Mouse (Mus musculus): ENCODE measurements around the gene Ccr10.
"Not testable (repeated sequence)": the region's sequence is repeated elsewhere in the genome, so short reads cannot be mapped to it uniquely, and the experiment has no call there.

Ccr10 gene

DNA sequence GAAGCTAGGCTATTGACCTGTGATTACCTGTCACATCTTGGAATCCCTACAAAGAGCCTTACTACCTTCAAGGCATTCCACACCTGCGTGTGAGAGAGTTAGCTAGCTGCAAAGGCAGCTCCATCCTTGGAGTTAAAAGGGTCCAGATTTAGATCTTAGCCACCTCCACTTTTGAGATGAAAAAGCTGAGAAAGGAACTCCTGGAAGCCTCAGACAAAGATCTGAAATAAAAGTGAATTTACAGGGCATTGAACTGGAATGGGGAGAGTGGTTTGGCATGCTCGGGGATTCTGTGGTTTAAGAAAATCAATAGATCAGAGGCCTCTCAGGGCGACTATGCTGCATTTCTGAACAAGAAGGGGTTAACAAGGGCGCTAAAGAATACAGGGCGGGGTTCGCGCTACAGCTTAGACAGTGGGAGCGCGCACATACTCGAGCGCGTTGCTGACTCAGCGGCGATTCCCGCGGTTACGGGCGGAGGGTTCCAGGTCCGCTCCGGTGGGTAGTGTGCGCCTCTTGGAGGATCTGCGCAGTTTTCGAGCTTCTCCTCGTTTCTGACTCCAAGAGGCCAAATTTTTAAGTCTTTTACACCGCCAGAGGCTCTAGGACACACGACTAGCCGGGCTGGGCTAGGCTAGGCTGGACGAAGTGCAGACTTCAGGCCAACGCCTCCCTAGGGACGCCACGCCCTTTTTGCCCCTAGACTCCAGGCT, 3.4 kb downstream of the Ccr10 start:
- DNase-seq (ENCODE audit: low read depth, low spot score) = no peak

DNA sequence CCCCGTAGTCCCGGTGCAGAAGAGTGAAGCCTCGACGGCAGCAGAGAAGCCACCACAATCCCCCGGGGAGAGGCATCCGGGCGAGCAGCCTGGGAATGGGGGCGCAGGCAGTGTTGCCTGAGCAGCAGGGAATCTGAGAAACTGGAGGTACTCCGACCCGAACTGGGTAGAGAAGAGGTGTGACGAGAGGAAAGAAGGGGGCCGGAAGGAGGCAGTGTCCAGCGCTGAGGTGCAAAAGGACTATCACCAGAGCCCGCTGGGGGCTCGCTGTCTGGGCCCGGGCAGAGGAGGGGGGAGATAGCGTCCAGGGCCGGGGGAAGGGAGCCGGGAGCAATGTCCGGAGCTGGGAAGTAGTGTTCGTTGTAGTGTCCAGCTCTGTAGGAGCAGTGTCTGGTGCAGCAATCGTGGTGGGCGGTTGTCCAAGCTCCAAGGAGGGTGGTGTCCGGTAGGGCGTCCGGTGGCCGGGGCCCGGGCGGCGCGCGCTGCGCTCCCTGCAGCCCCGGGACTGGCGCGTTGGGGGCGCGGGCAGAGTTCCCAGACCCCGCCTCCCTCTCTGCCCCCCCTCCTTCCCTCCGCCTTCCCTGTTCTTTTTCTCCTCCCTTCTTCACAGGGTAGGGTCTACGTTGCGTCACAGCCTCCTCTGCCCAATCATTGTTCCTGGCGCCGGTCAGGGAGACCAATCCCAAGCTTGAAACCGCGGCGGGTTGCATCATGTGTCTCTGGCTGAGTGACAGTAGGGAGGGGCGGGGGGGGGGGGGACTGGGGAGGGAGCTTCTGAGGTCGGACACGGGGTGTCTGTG, 4.2 kb downstream of the Ccr10 start, which contains the start of gene Plekhh3:
Plekhh3 (minus strand) TSS at position 541 of the 800 bp plus-strand sequence.
- DNase-seq (ENCODE audit: low read depth, low spot score) = peak; percentile 94

DNA sequence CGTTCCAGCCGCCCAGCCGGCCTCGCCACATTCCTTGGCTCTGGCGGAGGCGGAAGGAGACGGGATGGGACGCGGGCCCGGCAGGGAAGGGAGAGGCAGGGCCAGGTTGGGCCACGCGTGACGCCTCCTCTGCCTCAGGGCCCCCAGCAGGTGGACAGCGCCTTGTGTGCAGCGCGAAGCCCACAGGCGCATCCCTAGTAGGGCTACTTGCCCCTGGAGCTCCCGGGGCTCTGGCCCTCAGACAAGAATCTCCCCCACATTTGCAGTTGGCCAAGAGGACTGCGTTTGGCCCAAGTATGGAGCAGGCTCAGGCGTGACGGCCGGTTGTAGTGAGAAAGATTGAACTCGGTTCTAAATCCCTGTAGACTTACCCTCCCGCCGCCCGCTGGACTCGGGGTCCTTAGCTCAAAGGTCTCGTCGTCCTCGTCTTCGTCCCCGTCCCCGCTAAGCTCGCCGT, 4.9 kb downstream of the Ccr10 start, which contains the start of gene Cntnap1:
Cntnap1 (plus strand) TSS at position 170 of the 457 bp plus-strand sequence.
- no peak for DNase-seq (ENCODE audit: low read depth, low spot score)

- DNase-seq (ENCODE audit: low read depth, low spot score) = no peak
These were observed 5.7 kb downstream of the Ccr10 start for GRCm38 (mm10) chr11:101169301-101170107.

- no peak for DNase-seq (ENCODE audit: low read depth, low spot score)
These were observed 6.8 kb downstream of the Ccr10 start for GRCm38 (mm10) chr11:101168301-101168980.

DNA sequence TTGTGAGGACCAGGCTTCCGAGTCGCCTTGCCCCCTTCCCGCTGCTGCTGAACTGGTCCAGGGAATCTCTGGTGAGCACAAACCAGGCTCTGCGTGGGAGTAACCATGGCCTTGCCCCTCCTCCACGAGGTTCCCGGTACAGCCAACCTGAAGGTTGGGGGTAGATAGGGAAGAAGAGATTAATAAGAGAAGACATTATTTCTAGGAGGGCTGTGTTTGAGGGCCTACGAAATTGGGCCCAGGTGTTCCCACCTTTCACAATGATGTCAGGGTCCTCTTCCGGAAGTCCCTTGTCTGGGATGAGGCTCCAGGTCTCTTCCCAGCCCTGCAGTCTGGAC, 7.3 kb downstream of the Ccr10 start:
- no peak for DNase-seq (ENCODE audit: low read depth, low spot score)

GRCm38 (mm10) chr11:101167211-101167962, 7.9 kb downstream of the Ccr10 start:
- DNase-seq (ENCODE audit: low read depth, low spot score) = no peak

DNA sequence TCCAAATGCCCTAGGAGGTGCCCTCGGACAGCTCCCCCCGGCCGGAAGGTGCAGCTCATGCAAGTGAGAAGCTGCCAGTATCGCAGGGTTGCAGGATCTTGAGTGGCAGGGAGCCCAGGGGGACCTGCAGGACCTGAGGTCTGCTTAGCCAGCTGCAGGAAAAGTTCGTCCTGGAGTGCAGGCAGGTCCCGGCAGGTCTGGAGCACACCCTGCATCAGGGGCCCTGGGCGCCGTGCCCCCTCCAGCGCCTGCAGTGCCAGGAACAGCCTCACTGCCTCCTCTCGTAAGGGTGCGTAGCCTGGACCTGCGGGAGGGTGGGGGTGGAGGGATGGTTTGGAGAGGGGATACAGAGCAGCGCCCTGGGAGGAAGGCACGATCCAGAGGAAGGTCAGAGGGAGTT, 8.9 kb downstream of the Ccr10 start:
- no peak for DNase-seq (ENCODE audit: low read depth, low spot score)

GRCm38 (mm10) chr11:101164677-101165580, 10.3 kb downstream of the Ccr10 start:
- DNase-seq (ENCODE audit: low read depth, low spot score) = no peak

DNA sequence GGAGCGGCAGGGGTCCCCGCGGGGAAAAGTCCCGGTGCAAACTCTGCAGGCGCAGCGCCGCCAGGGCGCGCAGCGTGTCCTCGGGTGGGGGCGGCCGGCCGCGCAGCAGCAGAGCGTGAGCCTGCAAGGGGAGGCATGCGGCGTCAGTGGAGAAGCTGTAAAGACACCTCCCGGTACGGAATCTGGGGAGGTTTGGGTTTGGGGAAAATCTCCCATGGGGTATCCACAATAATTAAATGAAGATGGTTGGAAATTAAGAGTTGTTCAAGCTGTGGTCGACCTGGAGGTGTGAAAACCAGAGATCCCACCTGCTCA, 10.9 kb downstream of the Ccr10 start:
- no peak for DNase-seq (ENCODE audit: low read depth, low spot score)

GRCm38 (mm10) chr11:101163476-101164350, 11.5 kb downstream of the Ccr10 start:
- no peak for DNase-seq (ENCODE audit: low read depth, low spot score)

DNA sequence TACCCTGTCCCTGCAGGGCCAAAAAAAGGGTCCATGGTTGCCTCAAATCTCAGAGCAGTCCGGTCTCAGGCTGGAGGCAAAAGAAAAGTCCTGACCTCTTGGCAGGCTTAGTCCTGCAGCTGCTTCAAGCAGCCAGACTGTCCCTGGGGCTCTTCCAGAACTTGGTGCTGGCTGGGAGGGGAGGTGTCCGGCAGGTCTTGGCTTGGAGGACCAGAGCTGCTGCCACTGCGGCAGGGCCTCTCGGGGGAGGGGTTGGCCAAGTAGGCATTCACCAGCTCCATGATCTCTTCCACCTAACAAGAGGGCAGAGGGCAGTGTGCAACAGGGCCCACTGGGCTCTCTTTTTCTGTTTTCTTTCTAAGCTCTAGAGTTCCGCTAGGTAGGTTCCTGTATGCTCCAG, 12.5 kb downstream of the Ccr10 start:
- DNase-seq (ENCODE audit: low read depth, low spot score) = no peak

- no peak for DNase-seq (ENCODE audit: low read depth, low spot score)
These were observed 12.9 kb downstream of the Ccr10 start for GRCm38 (mm10) chr11:101162301-101162700.

- DNase-seq (ENCODE audit: low read depth, low spot score) = no peak
These were observed 13.7 kb downstream of the Ccr10 start for GRCm38 (mm10) chr11:101161551-101161950.

GRCm38 (mm10) chr11:101160981-101161505, 14.2 kb downstream of the Ccr10 start:
- DNase-seq (ENCODE audit: low read depth, low spot score) = not testable (repeated sequence)

DNA sequence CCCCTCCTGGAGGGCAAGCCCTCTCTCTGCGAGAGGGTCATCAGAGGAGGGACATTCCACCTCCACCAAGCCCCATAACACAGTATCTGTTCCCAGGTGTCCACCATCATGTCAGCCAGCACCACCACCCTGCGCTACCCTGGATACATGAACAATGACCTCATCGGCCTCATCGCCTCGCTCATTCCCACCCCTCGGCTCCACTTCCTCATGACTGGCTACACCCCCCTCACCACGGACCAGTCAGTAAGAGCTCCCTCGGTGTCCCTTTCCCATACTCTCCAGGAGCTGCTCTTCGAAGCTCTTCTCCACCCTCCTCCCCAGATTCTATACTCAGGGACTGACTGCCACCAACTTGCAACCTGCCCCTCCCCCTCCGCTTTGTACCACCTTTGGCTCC, 15.1 kb downstream of the Ccr10 start:
- not testable (repeated sequence) for DNase-seq (ENCODE audit: low read depth, low spot score)

DNA sequence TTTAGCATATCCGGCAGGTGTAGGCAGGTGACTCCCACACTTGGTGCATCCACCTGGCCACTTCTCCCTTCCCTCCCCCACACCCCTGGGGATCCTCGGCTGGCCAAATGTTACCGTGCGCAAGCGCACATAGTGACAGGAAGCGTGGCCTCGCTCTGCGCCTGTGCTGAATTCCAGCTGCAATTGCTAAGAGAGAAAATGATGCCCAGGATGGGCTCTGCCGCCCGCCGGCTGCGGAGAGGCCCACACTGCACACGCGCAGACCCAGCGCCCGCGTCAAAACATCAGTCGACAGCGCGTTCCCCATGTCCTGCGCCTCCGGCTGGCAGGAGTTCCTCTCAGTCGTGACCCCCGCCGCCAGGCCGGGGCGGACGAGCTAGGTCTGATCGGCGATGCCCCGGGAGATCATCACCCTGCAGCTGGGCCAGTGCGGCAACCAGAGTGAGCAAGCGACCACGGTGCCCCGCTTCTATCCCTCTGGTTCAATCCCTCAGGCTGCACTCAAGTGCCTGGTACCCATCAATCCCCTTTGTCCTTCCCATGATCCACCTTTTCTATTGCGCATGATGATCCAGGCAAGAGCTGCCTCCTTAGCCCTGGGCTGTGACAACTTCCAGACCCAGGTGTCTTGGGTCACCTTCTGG, 19.4 kb downstream of the Ccr10 start, which contains the start of gene Tubg2:
Tubg2 (plus strand) TSS at position 180 of the 644 bp plus-strand sequence.
- peak; percentile 46 for DNase-seq (ENCODE audit: low read depth, low spot score)

GRCm38 (mm10) chr11:101155151-101155550, 20.1 kb downstream of the Ccr10 start:
- DNase-seq (ENCODE audit: low read depth, low spot score) = no peak

Measured in retina, postnatal 7 days (tissue).